Mouse (Mus musculus): ENCODE measurements around the gene Six5. TPM values are rescaled to one million over a fixed set of nuclear protein-coding genes. Genes with fewer than 3 reads are reported as not detected.

Six5 gene
- polyA plus RNA-seq, 1 experiment: 9.8 TPM

DNA sequence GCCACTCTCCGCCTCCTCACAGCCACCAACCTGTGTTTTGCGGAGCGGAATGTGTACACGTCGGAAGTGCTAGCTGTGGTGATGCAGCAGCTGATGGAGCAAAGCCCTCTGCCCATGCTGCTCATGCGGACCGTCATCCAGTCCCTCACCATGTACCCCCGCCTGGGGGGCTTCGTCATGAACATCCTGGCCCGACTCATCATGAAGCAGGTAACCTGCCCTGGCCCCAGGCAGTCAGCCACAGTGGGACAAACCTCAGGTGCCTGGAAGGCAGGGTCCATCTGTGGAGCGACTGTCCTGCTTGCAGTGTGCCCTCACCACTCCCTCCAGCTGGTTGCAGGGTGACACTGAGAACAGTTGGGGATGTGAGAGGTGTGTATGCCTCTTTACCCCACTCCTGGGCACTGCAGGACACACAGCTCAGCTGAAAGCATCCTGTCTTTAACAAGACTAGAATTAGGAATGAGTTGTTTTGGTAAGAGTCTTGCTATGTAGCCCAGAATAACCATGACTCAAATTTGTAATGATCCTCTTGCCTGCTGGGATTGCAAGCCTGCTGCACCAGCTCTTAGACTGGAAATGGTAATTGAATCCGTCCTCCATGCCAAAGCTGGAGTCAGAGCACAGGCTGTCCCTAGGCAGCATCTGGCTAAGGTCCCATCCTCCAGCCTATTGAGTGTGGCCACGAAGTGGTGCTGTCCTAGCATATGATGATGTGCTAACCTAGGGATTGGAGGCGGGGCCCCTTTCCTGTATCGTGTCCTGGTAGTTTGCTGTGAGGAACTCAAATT lies 41.9 kb upstream of the Six5 start:
- no peak overlapping the region for H3K27ac ChIP-seq (ENCODE audit: insufficient read depth, low read length)
- no peak for DNase-seq (ENCODE audit: low read depth in 1 of 2, low spot score in 2 of 2)
- no peak overlapping the region for H3K4me3 ChIP-seq (ENCODE audit: extremely low read depth, insufficient read depth, insufficient read length)
- H3K4me1 ChIP-seq (ENCODE audit: control insufficient read depth, insufficient read depth, insufficient read length): no peaks in the 10 kb centered on the region
- H3K36me3 ChIP-seq (ENCODE audit: control insufficient read depth, insufficient read depth, low read length): peaks cover 34% of the 10 kb centered on the region
- WGBS: 92% methylated on average over 15 of the region's 15 CpGs
- no peak for TF ChIP-seq POLR2A (IDR thresholded peaks at IDR 0.05; ENCODE audit: low read depth, low read length)
- no peak for TF ChIP-seq CTCF (IDR thresholded peaks at IDR 0.05; ENCODE audit: extremely low read depth, insufficient read depth, insufficient read length, insufficient replicate concordance)
- H3K27me3 ChIP-seq (ENCODE audit: control insufficient read depth, insufficient read depth, low read length): no peaks in the 10 kb centered on the region

GRCm38 (mm10) chr7:19053136-19053532 lies 41.3 kb upstream of the Six5 start:
- Histone ChIP-seq H3K36me3 (ENCODE audit: control insufficient read depth, insufficient read depth, low read length) (peaks cover 28% of the 10 kb centered on the region), H3K4me3 (ENCODE audit: extremely low read depth, insufficient read depth, insufficient read length) (no peak overlapping the region), H3K4me1 (ENCODE audit: control insufficient read depth, insufficient read depth, insufficient read length) (no peaks in the 10 kb centered on the region), H3K27me3 (ENCODE audit: control insufficient read depth, insufficient read depth, low read length) (no peaks in the 10 kb centered on the region), H3K27ac (ENCODE audit: insufficient read depth, low read length) (no peak overlapping the region)
- DNase-seq (ENCODE audit: low read depth in 1 of 2, low spot score in 2 of 2): no peak
- no peak for TF ChIP-seq CTCF (IDR thresholded peaks at IDR 0.05; ENCODE audit: extremely low read depth, insufficient read depth, insufficient read length, insufficient replicate concordance)
- TF ChIP-seq POLR2A (IDR thresholded peaks at IDR 0.05; ENCODE audit: low read depth, low read length): no peak
- 95% methylated on average over 7 of the region's 7 CpGs for WGBS

GRCm38 (mm10) chr7:19054047-19054776 lies 40.2 kb upstream of the Six5 start, which contains the start of gene Rsph6a:
Gene Rsph6a, plus strand, starts transcription at chr7:19054690.
- TF ChIP-seq POLR2A (IDR thresholded peaks at IDR 0.05; ENCODE audit: low read depth, low read length) (no peak), CTCF (IDR thresholded peaks at IDR 0.05; ENCODE audit: extremely low read depth, insufficient read depth, insufficient read length, insufficient replicate concordance) (peak; percentile 24; the same call in 1 of the 2 replicates)
- no peak within 1 kb of the TSS for H3K4me3 ChIP-seq (ENCODE audit: extremely low read depth, insufficient read depth, insufficient read length)
- H3K4me1 ChIP-seq (ENCODE audit: control insufficient read depth, insufficient read depth, insufficient read length): no peaks in the 10 kb centered on the region
- H3K27ac ChIP-seq (ENCODE audit: insufficient read depth, low read length): no peak within 1 kb of the TSS
- no peaks in the 10 kb centered on the region for H3K27me3 ChIP-seq (ENCODE audit: control insufficient read depth, insufficient read depth, low read length)
- no peak for DNase-seq (ENCODE audit: low read depth in 1 of 2, low spot score in 2 of 2)
- 79% methylated on average over 33 of the region's 33 CpGs for WGBS
- peaks cover 19% of the 10 kb centered on the region for H3K36me3 ChIP-seq (ENCODE audit: control insufficient read depth, insufficient read depth, low read length)

- H3K4me3 ChIP-seq (ENCODE audit: extremely low read depth, insufficient read depth, insufficient read length): no peak overlapping the region
- TF ChIP-seq CTCF (IDR thresholded peaks at IDR 0.05; ENCODE audit: extremely low read depth, insufficient read depth, insufficient read length, insufficient replicate concordance) (no peak), POLR2A (IDR thresholded peaks at IDR 0.05; ENCODE audit: low read depth, low read length) (no peak)
- H3K27ac ChIP-seq (ENCODE audit: insufficient read depth, low read length): no peak overlapping the region
- no peak for DNase-seq (ENCODE audit: low read depth in 1 of 2, low spot score in 2 of 2)
- no peaks in the 10 kb centered on the region for H3K4me1 ChIP-seq (ENCODE audit: control insufficient read depth, insufficient read depth, insufficient read length)
- H3K27me3 ChIP-seq (ENCODE audit: control insufficient read depth, insufficient read depth, low read length): no peaks in the 10 kb centered on the region
- H3K36me3 ChIP-seq (ENCODE audit: control insufficient read depth, insufficient read depth, low read length): peaks cover 15% of the 10 kb centered on the region
- WGBS: 93% methylated on average over 9 of the region's 9 CpGs
Observed at GRCm38 (mm10) chr7:19054777-19055076, 39.7 kb upstream of the Six5 start.

DNA sequence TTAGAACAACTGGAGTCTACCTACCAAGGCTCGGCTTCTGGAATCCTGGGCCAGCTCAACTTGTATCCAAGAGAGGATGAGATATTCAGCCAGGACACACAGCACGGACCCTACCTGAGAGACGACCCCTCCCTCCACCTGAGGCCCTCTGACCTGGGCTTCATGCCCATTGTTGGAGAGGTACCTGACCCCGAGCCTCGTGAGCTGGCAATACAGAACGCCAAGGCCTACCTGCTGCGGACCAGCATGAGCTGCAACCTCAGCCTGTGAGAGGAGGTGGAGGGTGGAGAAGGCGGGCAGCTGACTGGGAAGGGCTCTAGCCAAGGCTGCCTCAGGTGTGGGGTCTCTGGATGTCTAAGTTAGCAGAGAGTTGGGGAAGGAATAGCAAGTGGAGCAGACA lies 39.3 kb upstream of the Six5 start:
- H3K4me3 ChIP-seq (ENCODE audit: extremely low read depth, insufficient read depth, insufficient read length): no peak overlapping the region
- no peaks in the 10 kb centered on the region for H3K4me1 ChIP-seq (ENCODE audit: control insufficient read depth, insufficient read depth, insufficient read length)
- WGBS: 88% methylated on average over 8 of the region's 8 CpGs
- peaks cover 15% of the 10 kb centered on the region for H3K36me3 ChIP-seq (ENCODE audit: control insufficient read depth, insufficient read depth, low read length)
- H3K27me3 ChIP-seq (ENCODE audit: control insufficient read depth, insufficient read depth, low read length): no peaks in the 10 kb centered on the region
- DNase-seq (ENCODE audit: low read depth in 1 of 2, low spot score in 2 of 2): no peak
- no peak overlapping the region for H3K27ac ChIP-seq (ENCODE audit: insufficient read depth, low read length)
- no peak for TF ChIP-seq CTCF (IDR thresholded peaks at IDR 0.05; ENCODE audit: extremely low read depth, insufficient read depth, insufficient read length, insufficient replicate concordance)
- TF ChIP-seq POLR2A (IDR thresholded peaks at IDR 0.05; ENCODE audit: low read depth, low read length): no peak

DNA sequence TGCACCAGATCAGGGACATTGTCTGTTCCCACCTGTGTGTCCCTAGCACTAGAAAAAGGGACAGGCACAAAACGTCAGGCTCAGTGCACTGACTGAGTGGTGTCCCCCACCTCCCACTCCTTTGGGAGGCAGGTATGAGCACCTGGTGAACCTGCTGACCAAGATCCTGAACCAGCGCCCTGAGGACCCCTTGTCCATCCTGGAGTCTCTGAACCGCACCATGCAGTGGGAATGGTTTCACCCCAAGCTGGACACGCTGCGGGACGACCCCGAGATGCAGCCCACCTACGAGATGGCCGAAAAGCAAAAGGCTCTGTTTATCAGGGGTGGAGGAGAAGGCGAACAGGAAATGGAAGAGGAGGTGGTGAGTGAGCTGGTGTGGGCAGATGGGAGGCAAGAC lies 37.0 kb upstream of the Six5 start:
- peaks cover 5% of the 10 kb centered on the region for H3K36me3 ChIP-seq (ENCODE audit: control insufficient read depth, insufficient read depth, low read length)
- no peaks in the 10 kb centered on the region for H3K4me1 ChIP-seq (ENCODE audit: control insufficient read depth, insufficient read depth, insufficient read length)
- H3K27ac ChIP-seq (ENCODE audit: insufficient read depth, low read length): no peak overlapping the region
- TF ChIP-seq CTCF (IDR thresholded peaks at IDR 0.05; ENCODE audit: extremely low read depth, insufficient read depth, insufficient read length, insufficient replicate concordance): no peak
- TF ChIP-seq POLR2A (IDR thresholded peaks at IDR 0.05; ENCODE audit: low read depth, low read length): no peak
- DNase-seq (ENCODE audit: low read depth in 1 of 2, low spot score in 2 of 2): no peak
- H3K4me3 ChIP-seq (ENCODE audit: extremely low read depth, insufficient read depth, insufficient read length): no peak overlapping the region
- 63% methylated on average over 10 of the region's 10 CpGs for WGBS
- no peaks in the 10 kb centered on the region for H3K27me3 ChIP-seq (ENCODE audit: control insufficient read depth, insufficient read depth, low read length)

GRCm38 (mm10) chr7:19065896-19066295 lies 28.5 kb upstream of the Six5 start:
- no peak for TF ChIP-seq CTCF (IDR thresholded peaks at IDR 0.05; ENCODE audit: extremely low read depth, insufficient read depth, insufficient read length, insufficient replicate concordance)
- TF ChIP-seq POLR2A (IDR thresholded peaks at IDR 0.05; ENCODE audit: low read depth, low read length): no peak
- no peak for DNase-seq (ENCODE audit: low read depth in 1 of 2, low spot score in 2 of 2)
- no peak overlapping the region for H3K4me3 ChIP-seq (ENCODE audit: extremely low read depth, insufficient read depth, insufficient read length)
- H3K36me3 ChIP-seq (ENCODE audit: control insufficient read depth, insufficient read depth, low read length): no peaks in the 10 kb centered on the region
- no peak overlapping the region for H3K27ac ChIP-seq (ENCODE audit: insufficient read depth, low read length)
- WGBS: 44% methylated on average over 13 of the region's 13 CpGs
- H3K27me3 ChIP-seq (ENCODE audit: control insufficient read depth, insufficient read depth, low read length): peaks cover 12% of the 10 kb centered on the region
- no peaks in the 10 kb centered on the region for H3K4me1 ChIP-seq (ENCODE audit: control insufficient read depth, insufficient read depth, insufficient read length)

Data from spleen, adult 2 months (tissue).